Comparison of ENCODE assay signal across 16 mouse cellular contexts in the genomic region with DNA sequence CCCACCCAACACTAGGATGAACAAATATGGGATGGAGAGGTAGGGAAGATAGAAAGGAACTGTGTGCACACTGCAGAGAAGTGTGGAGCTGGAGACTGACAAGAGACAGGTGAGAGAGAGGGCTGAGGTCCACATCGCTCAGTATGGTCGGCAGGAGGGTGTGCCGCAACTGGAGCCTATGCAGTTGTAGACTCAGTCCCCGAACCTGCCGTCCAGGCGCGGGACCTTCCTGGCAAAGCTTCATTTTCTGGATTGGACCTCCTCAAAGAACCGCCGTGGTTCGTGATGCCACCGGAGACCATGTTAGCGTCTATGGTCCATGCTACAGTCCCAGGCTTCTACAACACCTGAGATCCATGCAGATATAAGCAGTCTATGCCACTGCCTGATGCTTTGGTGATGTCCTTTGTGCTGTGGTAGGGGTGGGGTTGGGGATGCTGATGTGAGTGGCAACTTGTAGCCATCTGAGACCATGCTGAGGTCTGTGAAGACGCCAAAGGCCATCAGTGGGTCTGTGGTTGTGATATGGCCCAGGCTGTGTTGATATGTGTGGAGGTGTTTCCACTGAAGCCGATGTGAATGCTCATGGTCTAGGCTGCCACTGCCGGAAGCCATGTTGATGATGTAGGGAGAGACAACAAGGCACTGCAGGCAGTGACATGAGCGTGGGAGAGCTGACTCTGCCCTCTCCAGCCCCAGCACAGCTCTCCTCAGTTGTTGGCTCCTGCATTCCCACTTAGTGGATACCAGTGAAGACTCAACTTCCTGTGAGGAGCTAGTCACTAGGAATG.
"Had no signal": no experiment of that assay in that cellular context is flagged by ENCODE, and none has a peak within 500 bp of the region (broad histone marks: within the 10 kb centered on the region; RNA-seq: fewer than 3 reads in every experiment).

No protein-coding gene starts in this region.

- H3K9ac ChIP-seq: neural tube, embryonic 13.5 days; neural tube, embryonic 15.5 days; stomach, embryonic 15.5 days had no signal

- H3K27ac ChIP-seq: neural tube, embryonic 13.5 days; neural tube, embryonic 15.5 days; stomach, embryonic 15.5 days; stomach, postnatal 0 days had no signal

- H3K4me2 ChIP-seq: neural tube, embryonic 13.5 days; neural tube, embryonic 15.5 days; stomach, embryonic 15.5 days had no signal

- H3K4me1 ChIP-seq: neural tube, embryonic 13.5 days; neural tube, embryonic 15.5 days; stomach, embryonic 15.5 days had no signal

- H3K27me3 ChIP-seq: neural tube, embryonic 13.5 days; neural tube, embryonic 15.5 days; stomach, embryonic 15.5 days had no signal

- H3K9me3 ChIP-seq: neural tube, embryonic 13.5 days; neural tube, embryonic 15.5 days; stomach, embryonic 15.5 days had no signal

- DNase-seq: retina, postnatal 1 day; right cerebral cortex, adult 18-20 months; right cerebral cortex, postnatal 14 days; right cerebral cortex, postnatal 25 days; right cerebral cortex, postnatal 4 days; spleen, adult 18-20 months; thymus, adult 18-20 months; thymus, adult 2 months; thymus, postnatal 14 days; thymus, postnatal 25 days; thymus, postnatal 36 days; thymus, postnatal 4 days had no signal

- H3K4me3 ChIP-seq: neural tube, embryonic 13.5 days; neural tube, embryonic 15.5 days; stomach, embryonic 15.5 days had no signal

- H3K36me3 ChIP-seq: neural tube, embryonic 13.5 days; neural tube, embryonic 15.5 days; stomach, embryonic 15.5 days had no signal
